Mouse (Mus musculus) inflammation-experienced regulatory T-cells, adult 6 months (primary cell): ENCODE measurements around the gene Epo. TPM values are rescaled to one million over a fixed set of nuclear protein-coding genes. Genes with fewer than 3 reads are reported as not detected.

Source experiments
- ATAC-seq: one replicate; pipeline ENCODE4 v1.8.0; 2017
- polyA plus RNA-seq, 3 experiments: library from polyadenylated mRNA; unstranded; fragments of 100-300 nt; shearing (Covaris generic); gene quantifications; one replicate each; pipeline ENCODE4 v1.2.1; 2017

Gene Epo
- polyA plus RNA-seq = not detected

DNA sequence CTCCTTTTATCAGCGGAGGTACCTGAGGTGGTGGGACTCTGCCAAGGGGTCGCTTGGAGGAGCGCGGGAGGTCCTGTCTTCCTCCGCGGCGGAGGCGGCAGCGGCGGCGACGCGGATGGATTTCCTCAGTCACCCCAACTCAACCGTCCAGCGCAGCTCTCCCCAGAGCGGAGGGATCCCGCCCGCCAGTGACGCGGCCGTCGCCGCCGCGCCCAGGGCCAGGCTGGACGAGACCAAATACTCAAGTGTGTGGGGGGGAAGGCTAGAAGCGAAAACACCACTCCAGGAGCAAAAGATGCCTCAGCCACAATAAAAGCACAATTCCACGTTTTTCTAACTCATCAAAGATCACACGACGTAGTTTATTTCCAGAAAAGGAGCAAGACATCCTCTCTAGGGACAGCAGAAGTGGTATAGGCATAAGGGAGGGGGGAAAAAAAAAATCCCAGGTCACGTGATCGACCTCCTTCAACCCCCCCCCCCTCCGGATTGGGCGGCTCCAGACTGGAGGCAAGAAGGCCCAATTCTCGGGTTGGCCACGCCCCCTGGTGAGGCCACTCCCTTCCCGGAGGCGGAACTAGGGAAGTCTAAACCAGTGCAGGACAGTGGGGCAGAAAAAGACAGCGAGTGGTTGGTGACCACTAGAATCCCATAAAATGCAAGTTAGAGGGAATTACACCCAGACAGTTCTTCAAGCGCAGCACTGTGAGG is at the start of gene Epo, which contains the start of gene Gnb2:
Gene Epo (minus strand): TSS at position 126 of the 711 bp plus-strand sequence.
Gene Gnb2 (minus strand): TSS at position 394 of the 711 bp plus-strand sequence.
- peak; percentile 70 for ATAC-seq

- no peak for ATAC-seq
Measured at GRCm38 (mm10) chr5:137582702-137583101, 49.7 kb upstream of the Epo start.

GRCm38 (mm10) chr5:137580246-137580645 is 47.2 kb upstream of the Epo start:
- no peak for ATAC-seq

DNA sequence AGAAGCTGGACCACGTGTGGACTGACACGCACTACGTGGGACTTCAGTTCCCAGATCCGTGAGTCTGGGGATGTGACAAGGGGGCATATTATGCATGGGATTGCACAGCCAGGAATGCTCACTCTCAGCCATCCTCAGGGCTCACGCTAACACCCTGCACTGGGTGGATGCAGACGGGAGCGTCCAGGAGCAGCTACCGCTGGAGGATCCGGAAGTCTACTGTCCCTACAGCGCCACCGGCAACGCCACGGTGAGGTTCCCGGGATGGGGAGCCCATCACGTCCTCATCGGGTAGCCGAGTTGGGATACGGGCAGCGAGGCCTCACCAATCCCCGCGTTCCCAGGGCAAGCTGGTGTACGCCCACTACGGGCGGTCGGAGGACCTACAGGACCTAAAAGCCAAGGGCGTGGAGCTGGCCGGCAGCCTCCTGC is 41.4 kb upstream of the Epo start:
- ATAC-seq = no peak

- no peak for ATAC-seq
Measured at GRCm38 (mm10) chr5:137570691-137571586, 37.9 kb upstream of the Epo start.

- ATAC-seq = no peak
Measured at GRCm38 (mm10) chr5:137570181-137570580, 37.1 kb upstream of the Epo start.

DNA sequence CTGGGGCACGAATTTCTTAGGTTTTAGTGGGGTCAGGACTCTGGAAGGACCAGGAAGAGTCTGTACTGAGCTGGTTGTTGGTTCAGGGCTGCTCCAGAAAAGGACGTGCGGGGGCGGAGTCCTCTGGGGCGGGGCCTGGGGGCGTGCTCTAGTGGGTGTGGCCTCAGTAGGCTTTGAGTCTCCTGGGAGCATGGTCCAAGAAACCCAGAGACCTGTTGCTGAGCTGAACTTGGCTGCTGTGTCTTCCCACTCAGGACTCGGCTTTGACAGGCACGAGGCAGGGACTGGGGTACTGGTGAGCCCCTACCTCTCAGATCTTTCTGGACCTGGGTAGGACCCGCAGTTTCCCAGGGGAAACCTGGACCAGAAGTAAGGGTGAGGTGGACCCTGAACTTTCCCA is 36.6 kb upstream of the Epo start, which contains the start of gene Tfr2:
Gene Tfr2 (plus strand): TSS at position 176 of the 400 bp plus-strand sequence.
- ATAC-seq = peak; percentile 65

DNA sequence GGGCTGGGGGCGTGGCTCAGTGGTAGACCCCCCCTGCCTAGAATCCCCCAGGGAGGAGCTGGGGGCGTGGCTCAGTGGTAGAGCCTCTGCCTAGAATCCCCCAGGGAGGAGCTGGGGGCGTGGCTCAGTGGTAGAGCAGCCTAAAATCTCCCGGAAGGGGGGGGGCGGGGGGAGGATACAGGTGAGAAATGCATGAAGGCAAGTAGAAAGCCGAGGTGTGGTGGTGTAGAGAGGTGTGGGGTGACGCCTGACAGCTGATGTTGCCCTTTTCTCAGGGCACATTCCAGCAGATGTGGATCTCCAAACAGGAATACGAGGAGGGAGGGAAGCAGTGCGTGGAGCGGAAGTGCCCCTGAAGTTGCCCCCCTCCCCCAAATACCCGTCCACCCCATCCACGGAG is 36.0 kb upstream of the Epo start:
- ATAC-seq = no peak

GRCm38 (mm10) chr5:137568223-137568798 is 35.3 kb upstream of the Epo start:
- no peak for ATAC-seq

DNA sequence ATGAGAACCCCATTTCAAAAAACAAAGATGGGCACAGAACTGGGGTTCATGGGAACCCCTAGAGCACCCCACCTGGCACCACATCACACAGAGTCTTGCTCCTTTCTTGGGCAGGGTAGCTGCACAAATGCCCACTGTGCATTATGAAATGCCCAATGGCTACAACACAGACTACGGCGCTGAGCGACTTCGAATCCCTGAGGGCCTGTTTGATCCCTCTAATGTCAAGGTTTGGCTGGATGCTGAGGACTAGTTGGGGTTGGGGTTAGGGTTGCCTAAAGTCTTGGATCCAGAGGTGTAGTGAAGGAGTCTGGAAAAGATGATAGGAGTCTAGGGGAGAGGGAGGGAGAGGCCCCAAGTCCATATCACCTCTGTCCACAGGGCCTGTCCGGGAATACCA is 33.4 kb upstream of the Epo start:
- no peak for ATAC-seq

DNA sequence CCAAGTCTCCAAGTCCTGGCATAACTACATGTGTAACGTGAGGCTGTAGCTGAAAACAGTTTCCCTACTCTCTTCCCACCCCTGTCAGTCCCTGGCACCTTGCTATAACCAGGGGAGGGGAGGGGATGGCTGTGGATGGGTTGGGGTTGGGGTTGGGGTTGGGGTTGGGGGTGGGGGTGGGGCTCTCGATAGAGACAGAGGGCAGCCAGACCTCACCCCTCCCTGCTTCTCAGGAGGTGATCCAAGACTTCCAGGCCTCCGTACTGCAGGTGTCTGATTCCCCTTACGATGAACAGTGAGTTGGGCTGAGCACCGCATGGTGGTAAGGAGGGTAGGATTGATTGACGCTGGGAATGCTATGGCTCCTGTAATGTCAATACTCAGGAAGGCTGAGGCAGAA is 32.7 kb upstream of the Epo start:
- ATAC-seq = no peak

- ATAC-seq = no peak
Measured at GRCm38 (mm10) chr5:137562965-137563364, 29.9 kb upstream of the Epo start.

GRCm38 (mm10) chr5:137561556-137561955 is 28.5 kb upstream of the Epo start:
- no peak for ATAC-seq

GRCm38 (mm10) chr5:137553898-137554297 is 20.9 kb upstream of the Epo start:
- no peak for ATAC-seq

- no peak for ATAC-seq
Measured at GRCm38 (mm10) chr5:137553411-137553837, 20.4 kb upstream of the Epo start, which contains the start of gene Actl6b. Gene Actl6b, plus strand, starts transcription at chr5:137553517.

DNA sequence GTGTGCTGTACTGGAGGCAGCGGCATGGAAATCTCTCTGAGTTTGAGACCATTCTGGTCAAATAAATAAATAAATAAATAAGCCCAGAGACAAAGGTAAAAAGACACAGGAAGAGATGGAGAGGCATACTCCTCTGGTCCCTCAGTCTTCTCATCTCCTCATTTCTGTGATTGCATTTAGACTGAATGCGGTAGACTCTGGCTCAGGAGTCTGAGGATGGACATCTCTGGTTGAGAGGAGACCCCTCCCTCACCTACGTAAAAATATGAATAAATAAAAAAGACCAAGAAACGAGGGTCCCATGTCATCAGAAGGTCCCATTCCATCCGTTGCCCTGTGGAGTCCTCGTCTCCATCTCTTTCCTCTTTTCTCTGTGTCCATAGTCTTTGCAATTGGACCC is 20.0 kb upstream of the Epo start:
- no peak for ATAC-seq

- ATAC-seq = no peak
Measured at GRCm38 (mm10) chr5:137551119-137551518, 18.1 kb upstream of the Epo start.

- ATAC-seq = no peak
Measured at GRCm38 (mm10) chr5:137549840-137550239, 16.8 kb upstream of the Epo start.

- no peak for ATAC-seq
Measured at GRCm38 (mm10) chr5:137545596-137545995, 12.6 kb upstream of the Epo start.

DNA sequence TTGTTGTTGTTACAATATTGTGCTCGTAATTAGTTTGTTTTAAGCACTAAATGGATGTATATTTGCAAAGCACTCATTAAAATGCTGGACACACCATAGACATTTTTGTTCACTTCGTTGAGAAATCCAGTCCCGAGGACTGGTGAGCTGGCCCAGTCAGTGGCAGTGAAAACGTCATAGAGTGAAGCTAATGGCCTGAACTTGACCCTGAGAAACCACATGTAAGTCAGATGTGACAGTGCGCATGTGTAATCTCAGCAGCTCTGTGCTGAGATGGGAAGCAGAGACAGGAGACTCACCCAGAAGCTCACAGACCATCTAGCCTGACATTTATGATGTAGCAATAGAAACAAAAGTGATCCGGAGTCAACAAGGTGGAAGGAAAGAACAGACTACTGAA is 11.9 kb upstream of the Epo start:
- no peak for ATAC-seq

- ATAC-seq = no peak
Measured at GRCm38 (mm10) chr5:137541768-137542540, 8.9 kb upstream of the Epo start.

DNA sequence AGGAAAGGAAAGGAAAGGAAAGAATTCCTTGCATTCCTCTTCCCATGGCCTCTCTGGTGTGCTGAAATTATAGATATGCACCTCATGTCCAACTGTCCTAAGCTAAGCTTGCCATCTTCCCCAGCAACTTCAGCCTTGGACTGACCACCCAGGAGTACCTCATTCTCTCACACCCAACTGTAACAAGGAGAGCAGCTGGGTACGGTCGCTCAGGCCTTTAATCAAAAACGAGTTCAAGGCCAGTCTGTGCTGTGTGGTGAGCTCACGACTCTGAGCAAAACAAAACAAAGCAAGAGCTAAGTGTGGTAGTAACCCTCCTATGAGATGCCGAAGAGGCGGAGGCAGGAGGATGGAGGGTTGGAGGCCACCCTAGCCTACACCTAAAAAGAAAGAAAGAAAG is 7.9 kb upstream of the Epo start:
- ATAC-seq = no peak
